Mouse (Mus musculus): ENCODE results near the gene Reep3.

The Reep3 gene

DNA sequence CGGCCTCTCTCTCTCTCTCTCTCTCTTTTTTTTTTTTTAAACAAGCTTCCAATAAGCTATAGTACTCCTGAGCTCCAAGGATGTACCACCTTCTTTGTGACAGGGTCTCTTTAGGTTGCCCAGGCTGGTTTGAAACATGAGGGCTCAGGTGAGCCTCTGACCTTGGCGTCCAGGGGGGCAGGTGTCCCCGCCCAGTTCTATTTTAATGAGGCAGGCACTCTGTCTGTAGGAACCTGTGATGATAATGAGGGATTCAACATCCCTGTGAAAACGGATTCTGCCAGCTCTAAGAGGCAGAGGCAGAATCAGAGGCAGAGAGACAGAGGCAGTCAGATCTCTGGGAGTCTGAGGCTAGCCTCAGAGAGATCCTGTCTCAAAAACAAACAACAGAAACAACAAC, 14.2 kb downstream of the Reep3 start:
- no peak for DNase-seq (ENCODE audit: low read depth)

DNA sequence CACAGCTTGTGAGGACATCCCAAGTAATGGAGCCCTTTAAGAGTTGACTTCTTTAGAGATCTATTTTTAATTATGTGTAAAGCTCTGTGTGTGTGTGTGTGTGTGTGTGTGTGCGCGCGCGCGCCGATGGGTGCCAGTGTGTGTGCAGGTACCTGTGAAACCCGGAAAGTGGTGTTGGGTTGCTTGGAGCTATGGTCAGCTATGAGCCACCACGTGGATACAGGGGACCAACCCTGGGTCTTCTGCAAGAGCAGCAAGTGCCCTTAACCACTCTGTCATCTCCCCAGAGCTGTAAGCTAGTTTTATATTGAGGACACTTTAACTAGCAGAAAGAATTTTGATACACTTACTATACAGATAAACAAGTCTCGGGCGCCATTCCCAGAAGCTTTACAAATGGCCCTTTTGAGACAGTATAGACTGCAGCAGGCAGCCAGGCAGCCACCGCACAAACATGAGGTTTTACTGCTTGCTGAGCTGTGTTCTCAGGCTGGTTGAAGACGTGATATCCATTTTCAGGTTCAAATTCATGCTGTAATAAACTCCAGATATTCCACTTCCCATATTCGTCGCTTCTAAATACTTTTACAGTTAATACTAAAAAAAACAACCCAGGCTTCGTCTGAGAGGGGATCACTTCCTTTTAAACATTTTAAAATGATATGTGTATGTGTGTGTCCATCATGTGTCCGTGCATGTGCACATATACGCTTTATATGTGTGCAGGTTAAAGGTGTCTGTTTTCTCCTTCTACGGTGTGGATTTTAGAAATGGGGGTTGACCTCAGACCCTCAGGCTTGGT, 15.3 kb downstream of the Reep3 start:
- no peak for DNase-seq (ENCODE audit: low read depth)

DNA sequence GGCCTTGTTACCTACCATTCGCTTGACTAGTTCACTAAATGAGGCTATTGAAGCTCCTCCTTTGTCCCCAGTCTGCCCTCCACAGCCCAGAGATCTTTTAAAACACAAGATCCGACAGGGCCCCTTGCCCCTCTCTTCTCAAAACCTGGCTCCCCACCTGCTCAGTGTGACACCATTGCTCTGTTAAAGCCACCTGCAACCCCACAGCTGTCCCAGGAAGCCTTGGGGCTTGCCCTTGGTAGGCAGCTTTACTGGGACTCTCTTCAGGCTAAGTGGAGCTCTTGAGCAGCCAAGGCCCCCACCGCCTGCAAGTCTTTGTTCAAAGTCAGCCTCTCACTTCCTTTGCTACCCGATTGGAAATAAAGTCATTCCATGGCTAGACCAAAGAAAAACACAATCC, 17.7 kb downstream of the Reep3 start:
- DNase-seq (ENCODE audit: low read depth): no peak

DNA sequence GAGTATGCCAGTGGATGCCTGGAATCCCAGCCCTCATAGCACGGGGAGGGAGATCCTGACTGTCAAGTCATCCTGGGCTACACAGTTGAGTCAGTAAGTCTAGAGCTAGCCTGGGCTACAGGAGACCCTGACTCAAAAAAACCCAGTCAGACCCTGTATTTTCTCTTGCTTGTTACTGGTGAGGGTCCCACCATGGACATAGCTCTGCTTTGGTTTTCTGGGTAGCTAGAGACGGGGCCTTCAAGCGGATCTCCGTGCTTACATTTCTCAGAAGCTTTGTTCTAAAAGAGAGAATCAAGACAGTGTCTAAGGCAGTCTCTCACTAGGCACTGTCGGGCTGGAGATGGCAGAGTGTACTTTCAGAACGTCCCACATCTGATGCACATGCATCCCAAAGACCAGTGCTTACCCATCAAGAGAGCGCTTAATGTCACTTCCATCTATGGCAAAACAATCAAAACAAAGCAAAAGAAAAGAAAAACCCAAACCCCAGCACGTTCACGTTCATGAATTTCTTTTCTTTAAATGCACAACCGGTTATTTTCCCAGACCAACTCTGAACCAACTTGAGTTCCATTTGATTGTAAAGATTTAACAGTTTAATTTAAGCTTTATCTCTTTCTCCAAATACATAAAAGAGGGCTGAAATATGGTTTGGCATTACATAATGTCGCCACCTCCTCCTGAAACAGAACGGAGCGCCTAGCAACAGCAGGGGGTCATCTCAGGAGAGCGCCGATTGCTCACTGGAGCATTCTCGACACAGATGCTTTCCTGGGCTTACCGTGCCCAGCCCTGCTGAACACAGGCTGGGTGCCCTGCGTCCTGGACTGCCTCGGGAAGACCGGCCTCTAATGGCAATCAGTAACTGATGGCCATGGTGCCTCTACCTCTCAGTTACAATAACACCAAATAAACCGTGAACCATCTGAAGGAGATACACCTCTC, 20.5 kb downstream of the Reep3 start:
- no peak for DNase-seq (ENCODE audit: low read depth)

DNA sequence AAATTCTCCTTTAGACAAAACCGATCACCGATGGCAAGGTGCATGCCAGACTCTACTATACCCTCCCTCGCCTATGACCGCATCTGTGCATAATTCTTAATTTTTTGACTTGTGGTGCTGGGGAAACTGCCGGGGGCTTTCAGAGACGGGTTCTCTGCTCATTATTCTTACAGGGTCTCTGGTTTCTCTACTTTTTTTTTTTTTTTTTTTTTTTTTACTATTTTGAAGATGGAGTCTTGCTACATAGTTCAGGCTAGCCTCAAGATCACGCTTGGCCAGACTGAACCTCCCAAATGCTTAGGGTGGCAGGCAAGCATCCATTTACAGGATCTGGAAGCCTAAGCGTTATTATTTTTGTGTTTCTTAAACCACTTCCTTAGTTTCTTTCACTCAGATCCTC, 23.2 kb downstream of the Reep3 start:
- DNase-seq (ENCODE audit: low read depth): no peak

DNA sequence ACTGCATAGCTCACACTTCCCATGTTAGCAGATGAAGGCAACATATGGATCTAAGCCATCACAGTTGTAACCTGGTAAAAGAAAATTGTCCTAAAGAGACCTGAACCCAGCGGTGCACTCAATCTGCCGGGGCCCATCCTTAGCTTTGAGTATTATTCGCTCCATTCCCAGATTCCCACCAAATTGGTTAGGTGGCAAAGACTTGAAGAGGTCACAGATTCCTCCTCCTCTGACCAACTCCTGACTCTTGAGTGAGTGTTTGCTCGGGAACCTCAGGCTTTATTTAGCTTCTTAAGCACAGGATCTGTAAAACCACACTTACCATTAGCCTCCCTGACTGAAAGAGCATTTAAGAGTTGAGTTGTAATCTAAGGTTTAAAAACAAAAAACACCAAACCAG, 24.1 kb downstream of the Reep3 start:
- DNase-seq (ENCODE audit: low read depth): no peak

DNA sequence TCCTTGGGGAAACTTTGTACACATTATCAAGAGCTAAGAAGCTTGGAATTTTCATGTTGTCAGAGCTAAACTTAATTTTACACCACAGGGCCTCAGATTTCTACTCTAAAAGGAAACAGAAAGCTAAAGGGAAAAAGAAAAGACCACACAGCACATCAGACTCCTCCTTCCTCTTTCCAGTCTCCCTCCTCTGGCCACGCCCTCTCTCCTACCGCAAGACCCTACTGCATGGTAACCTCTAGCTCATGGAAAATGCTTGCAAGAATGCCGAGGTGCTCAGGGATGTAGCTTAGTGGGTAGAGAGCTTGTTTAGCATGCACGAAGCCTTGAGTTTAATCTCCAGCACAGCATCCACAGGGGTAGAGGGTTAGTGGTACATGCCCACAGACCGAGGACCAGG, 24.9 kb downstream of the Reep3 start:
- DNase-seq (ENCODE audit: low read depth): peak; percentile 66

DNA sequence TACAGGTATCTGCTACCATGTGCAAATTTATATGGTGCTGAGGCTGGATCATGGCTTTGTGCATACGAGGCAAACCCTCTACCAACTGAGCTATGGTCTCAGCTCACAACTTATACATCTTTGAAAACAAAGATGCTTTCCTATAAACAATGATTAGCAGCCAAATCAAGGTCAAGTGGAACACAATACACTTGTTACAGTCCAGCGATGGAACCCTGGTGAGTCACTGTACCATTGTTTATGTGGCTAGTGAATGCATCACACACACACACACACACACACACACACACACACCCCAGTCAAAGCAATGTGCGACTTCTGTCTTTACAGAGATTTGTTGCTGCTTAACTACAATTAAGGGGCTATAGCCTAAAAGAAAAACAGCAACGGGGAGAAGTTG, 25.4 kb downstream of the Reep3 start:
- DNase-seq (ENCODE audit: low read depth): no peak

DNA sequence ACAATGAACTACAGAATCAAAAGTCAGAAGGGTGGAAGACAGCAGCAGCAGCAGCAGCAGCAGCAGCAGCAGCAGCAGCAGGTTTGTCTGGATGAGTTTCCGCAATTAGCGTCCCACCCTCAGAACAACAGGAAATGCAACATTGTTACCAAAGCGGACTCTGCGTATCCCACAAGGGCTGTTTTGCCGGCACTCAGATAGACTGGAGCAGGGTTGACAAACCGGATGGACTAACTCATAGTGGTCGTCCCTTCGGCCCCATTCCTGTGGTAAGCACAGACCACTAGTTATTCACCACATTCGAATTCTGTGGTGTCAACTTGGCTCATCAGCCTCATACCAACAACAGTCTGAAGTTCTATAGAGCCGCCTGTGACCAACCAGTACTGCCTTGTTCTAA, 27.7 kb downstream of the Reep3 start:
- peak; percentile 57 for DNase-seq (ENCODE audit: low read depth)

DNA sequence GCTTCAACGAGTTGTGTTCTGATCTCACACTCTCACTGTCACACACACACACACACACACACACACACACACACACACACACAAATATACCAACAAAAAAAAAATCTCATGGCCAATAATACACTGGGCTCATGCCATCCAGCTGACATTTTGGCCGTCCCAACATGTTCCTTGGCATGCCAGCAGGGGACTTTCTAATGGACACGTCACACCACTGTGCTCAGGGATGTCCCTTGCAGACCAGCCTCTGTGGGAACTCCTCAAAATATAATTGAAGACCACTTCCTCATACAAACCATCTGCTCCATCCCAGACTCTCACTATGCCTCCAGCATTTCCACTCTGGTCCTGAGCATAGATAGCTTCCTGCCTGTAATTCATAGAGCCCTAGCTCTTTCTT, 30.3 kb downstream of the Reep3 start:
- DNase-seq (ENCODE audit: low read depth): no peak

DNA sequence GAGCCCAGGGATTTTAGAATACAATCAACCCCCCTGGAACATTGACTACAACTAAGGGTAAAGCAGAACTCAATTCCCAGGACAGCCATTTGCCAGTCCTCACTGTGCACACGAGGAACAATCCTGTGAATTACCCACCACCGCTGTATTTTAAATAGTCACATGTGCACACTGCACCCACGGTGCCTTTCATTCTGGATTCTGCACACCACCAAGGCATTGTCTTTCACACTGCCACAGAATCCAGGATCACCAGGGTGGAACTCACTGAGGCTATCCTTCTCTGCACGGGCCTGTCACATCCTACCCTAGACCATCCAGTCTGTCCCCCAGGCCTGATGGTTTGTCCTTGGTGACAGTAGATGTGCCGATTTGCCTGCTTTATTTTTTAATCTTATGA, 30.8 kb downstream of the Reep3 start:
- DNase-seq (ENCODE audit: low read depth): no peak

DNA sequence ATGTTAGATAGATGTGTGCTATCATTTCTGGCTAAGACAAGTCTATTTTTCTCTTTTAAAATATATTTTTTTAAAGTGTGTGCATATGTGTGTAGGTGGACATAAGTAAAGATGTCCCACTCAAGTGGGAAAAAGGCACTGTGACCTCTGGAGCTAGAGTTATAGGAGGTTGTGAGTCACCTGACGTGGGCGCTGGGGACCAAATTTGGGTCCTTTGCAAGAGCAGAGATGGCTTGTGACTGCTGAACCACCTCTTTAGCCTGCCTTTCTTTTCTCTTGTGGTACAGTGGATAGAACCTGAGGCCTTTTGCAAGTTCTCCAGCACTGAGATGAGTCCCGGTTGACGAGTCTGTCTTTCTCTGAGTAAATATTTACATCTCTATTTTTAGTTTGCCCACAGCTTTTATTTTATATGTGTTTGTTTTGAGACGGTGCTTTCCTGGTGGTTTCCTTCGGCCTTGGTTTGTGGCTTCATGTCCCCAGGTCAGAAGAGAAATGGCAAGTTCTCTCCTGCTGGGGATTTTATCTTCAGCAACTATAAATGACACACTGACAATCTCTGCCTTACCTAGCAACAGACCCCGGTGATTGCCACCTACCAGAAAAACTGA, 31.4 kb downstream of the Reep3 start:
- no peak for DNase-seq (ENCODE audit: low read depth)

DNA sequence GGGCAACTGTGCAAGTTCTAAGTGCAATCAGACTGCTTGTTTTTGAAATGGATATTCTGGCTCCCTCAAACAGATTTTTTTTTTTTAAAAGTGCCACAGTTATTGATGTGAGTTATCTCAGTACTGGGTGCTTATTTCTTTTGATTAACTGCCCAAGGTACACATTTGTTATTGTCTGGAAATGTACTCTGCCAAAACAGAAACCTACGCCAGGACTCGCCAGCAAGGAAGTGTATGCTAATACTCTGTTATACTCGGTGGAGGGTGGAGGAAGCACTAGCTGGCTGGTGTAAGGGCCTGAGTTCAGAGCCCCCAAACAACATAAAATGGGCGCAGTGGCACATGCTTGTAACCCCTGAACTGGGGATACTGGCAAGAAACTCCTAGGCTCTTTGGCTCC, 34.9 kb downstream of the Reep3 start:
- DNase-seq (ENCODE audit: low read depth): no peak

DNA sequence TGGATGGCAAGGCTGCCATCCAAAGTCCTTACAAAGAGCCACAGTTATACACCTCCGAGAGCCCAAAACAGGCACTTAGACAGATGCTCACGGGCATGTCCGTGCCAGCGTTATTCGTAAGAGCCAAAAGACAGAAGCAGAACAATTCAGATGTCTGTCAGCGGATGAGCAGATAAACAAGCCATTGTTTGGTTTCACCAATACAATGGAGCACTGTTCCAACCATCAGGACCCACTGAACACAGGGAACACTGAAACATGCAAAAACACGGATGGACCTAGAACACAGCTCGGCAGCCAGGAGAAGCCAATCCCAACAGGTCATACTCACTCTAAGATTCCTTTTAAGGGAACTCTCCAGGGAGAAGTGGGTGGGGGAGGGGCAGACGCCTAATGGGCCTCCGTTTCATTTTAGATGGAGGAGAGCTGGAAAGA, 35.4 kb downstream of the Reep3 start:
- DNase-seq (ENCODE audit: low read depth): no peak

DNA sequence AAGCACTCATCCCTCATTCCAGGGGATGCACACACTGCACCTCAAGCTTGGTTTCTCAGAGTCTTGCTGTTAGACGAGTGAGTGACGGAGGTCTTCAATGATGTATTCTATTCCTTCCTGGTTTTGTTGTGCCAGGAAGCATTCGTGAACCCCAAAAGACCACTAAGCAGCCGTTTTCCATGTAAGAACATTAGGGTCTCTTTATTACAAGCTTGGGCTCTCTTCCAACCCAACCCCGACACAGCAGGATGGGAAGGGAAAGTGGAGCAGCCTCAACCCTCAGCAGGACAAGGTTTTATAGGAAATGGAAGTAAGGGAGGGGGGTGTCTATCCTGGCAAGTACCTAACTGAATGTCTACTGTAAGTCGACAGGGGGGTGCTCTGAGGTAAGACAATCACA, 38.0 kb downstream of the Reep3 start:
- DNase-seq (ENCODE audit: low read depth): no peak

DNA sequence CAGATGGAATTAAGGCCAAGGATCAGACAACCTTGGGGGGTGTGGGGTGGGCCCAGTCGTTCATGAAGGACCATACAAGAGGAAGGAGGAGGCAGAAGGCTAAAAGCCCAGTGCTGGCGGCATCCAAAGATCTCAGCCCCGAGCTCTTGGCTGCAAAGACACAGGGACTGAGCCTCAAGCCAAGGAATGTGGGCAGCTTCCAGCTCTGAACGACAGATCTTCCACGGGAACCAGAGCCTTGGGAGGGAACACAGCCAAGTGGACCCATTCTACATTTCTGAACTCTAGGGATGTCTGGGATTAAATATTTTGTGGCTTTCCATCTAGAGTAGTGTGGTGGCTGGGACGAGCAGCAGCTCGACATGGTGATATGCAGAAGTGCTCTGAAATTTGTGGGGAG, 38.4 kb downstream of the Reep3 start:
- DNase-seq (ENCODE audit: low read depth): no peak

DNA sequence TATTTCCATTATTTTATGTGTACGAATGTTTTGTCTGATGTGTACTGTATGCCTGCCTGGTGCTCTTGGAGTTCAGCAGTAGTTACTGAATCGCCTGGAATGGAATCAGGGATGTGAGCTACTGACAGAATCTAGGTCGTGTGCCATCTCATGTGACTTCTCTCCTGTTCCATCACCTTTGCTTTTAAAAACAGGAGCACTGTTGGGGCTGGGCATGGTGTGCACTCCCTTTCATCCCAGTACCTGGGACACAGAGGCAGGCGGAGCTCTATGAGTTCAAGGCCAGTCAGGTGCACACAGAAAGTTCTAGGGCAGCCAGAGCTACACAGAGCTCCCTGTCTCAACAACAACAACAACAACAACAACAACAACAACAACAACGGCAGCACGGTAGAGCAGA, 39.0 kb downstream of the Reep3 start:
- no peak for DNase-seq (ENCODE audit: low read depth)

DNA sequence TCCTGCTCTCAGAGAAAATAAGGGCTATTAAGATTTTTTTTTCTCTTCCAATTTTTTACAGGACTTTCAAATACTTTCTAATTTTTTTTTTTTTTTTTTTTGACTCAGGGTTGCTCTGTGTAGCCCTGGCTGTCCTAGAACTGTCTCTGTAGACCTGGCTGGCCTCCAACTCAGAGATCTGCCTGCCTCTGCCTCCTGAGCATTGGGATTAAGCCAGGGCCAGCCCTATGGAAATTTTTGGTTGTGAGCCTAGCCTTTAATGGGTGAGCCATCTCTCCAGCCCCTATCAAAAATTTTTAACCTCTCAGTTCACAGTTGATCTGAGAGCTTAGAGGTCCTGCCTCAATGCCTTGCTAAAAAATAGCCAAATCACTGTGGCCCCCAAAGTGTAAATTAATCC, 39.5 kb downstream of the Reep3 start:
- no peak for DNase-seq (ENCODE audit: low read depth)

DNA sequence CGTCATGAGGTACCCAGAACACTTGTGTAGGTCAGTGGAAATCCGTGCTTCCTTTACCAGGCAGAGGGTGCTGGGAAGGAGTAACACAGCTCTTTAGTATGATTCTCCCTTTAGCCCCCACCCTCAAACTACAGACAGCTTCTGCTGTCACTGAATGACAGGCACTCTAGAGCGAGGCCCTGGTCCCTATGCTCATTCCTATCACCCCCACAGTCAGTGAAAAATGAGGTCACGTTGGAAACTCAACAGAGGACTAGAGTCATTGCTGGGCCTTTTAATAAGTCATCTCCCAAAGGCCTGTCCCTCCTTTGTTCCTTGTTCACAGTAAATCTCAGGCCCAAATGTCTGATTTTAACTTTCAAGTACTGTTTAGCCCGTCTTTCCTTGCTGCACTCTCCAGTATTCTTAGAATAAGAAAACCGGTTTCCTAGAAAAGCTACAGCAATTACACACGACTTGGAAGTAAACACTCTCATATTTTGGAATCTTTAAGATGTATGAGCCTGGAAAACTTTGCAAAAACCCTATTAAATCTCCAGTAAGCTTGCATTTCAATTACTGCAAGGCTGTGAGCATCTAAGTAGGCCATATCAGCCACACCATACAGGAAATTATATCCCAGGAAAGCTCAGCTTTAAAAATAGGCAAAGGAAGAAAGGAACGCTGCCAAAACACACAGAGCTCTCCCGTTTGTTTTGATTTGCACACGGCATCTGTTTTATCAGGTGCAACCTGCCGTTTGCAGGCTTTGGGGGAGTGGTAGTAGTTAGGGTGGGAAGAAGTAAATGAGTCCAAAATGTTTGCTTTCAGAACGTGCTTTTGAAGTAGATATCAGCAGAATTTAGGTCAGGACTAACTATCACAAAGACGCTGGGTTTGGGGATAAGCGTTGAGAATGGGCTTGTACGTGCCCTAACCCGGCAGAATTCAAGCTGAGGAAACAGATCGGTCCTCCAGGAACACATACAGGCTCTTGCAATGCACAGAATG, 40.6 kb downstream of the Reep3 start:
- no peak for DNase-seq (ENCODE audit: low read depth)

DNA sequence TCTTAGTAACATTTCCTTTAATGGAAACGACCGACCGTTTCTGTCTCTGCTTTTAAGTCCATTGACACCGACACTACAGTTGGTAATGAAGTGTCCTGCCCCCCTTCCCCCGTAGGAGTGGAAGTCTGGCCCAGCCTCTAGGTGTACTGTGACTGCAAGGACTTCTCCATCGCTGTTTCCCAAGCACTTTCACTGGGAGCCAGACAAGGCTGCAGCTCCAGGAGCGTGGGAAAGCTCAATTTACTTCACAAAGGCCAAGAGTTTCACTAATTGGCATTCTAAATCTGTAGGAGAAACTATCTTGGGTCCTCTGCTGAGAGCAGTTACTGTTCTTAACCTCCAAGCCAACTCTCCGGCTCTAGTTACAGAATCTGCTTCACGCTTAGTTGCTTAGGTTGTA, 43.3 kb downstream of the Reep3 start:
- no peak for DNase-seq (ENCODE audit: low read depth)

DNA sequence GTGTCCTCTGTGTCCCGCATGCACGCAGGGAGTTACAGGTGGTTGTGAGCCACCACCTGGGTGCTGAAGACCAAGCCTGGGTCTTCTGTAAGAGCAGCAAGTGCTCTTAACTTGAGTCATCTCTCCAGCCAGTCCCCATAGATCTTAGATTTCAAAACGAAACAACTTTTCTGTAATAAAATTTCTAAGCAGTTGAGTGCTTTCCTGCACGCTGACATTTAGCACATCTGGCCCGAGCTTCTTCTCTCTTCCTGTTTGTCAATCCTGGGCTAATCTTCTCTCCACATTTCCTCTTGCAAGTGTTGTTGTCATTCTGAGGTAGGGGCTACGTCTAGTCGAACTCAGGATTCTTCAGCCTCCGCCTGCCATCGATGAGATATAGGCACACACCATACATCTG, 44.3 kb downstream of the Reep3 start:
- peak; percentile 42 for DNase-seq (ENCODE audit: low read depth)

DNA sequence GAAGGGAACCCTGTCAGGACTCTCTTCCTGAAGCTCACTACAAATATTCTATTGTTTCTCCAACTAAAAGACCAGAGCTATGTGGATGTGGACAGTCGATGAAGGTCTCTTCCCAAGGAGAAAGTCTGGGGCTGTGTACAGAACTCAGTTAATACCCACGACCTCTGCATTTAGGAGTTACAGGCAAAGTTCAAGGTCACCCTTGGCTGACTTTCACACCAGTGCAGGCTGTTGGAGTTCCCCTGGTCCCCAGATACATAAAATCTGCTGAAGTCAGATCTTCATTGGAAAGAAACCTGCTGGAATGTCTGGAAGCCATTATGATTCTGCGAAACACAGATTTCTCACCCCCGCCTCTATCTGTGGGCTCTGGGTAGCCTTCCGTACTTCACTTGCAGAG, 45.3 kb downstream of the Reep3 start:
- DNase-seq (ENCODE audit: low read depth): no peak

All from naive thymus-derived CD4-positive, alpha-beta T cell, adult 2 months (primary cell).